Mouse (Mus musculus) kidney, embryonic 16.5 days (tissue): ENCODE measurements around the gene Erc2. TPM values are rescaled to one million over a fixed set of nuclear protein-coding genes. Genes with fewer than 3 reads are reported as not detected.

Experiments
- ATAC-seq: fragments of 200-750 bp; cut with Nextera tagmentation; 2 replicates; pipeline ENCODE4 v1.8.0; 2017; ENCODE audit warnings: moderate TSS enrichment; ENCODE audit not compliant: low FRiP score, low TSS enrichment
- H3K27ac ChIP-seq: fragments of 300-500 bp; sonication (generic); 2 replicates; pipeline ENCODE4 v1.5.1; 2014; ENCODE audit warnings: low read length
- H3K27me3 ChIP-seq: fragments of 300-500 bp; sonication (generic); 2 replicates; pipeline ENCODE4 v1.6.1; 2014; ENCODE audit warnings: low read length, control low read depth, mixed read lengths; ENCODE audit not compliant: insufficient read depth
- H3K36me3 ChIP-seq: fragments of 300-500 bp; sonication (generic); 2 replicates; pipeline ENCODE4 v1.6.1; 2014; ENCODE audit warnings: low read length, control low read depth, mixed read lengths; ENCODE audit not compliant: insufficient read depth
- H3K4me1 ChIP-seq: fragments of 300-500 bp; sonication (generic); 2 replicates; pipeline ENCODE4 v1.6.1; 2014; ENCODE audit warnings: low read length, control low read depth, mixed read lengths; ENCODE audit not compliant: insufficient read depth
- H3K4me2 ChIP-seq: fragments of 300-500 bp; sonication (generic); replicated peaks from 2 replicates; pipeline ENCODE4 v1.6.1; 2014; ENCODE audit warnings: low read depth, low read length
- H3K4me3 ChIP-seq: fragments of 300-500 bp; sonication (generic); 2 replicates; pipeline ENCODE4 v1.5.1; 2014; ENCODE audit warnings: mild to moderate bottlenecking, low read length
- H3K9ac ChIP-seq: fragments of 300-500 bp; sonication (generic); replicated peaks from 2 replicates; pipeline ENCODE4 v1.6.1; 2014; ENCODE audit warnings: low read length
- H3K9me3 ChIP-seq: fragments of 300-500 bp; sonication (generic); 2 replicates; pipeline ENCODE4 v1.6.1; 2016; ENCODE audit warnings: low read length, control low read depth
- WGBS: fragments of 180-500 bp; shearing (Covaris S2); extraction: QIAGEN DNeasy Blood & Tissue Kit; methylation state at CpG from one replicate; pipeline ENCODE4 v1.1.7; 2014; 5-methylcytosine and 5-hydroxymethylcytosine counted together
- polyA plus RNA-seq: library from polyadenylated mRNA; unstranded; fragments of >200 nt; fragmentation: Nextera tagmentation; extraction: Ambion mirVana; gene quantifications from 2 replicates; pipeline ENCODE4 v1.2.1, GENCODE M21; 2015

Gene Erc2
- polyA plus RNA-seq, 1 experiment from 2014 or later = 4.9 TPM

- Histone ChIP-seq H3K4me2 (no peak overlapping the region), H3K4me3 (no peak overlapping the region), H3K36me3 (no peaks in the 10 kb centered on the region), H3K9me3 (no peaks in the 10 kb centered on the region), H3K27ac (no peak overlapping the region), H3K27me3 (no peaks in the 10 kb centered on the region), H3K4me1 (no peaks in the 10 kb centered on the region), H3K9ac (no peak overlapping the region)
- ATAC-seq = no peak
- WGBS = 66% methylated on average over 3 of the region's 3 CpGs
Observed at GRCm38 (mm10) chr14:27682368-27683052, 60.3 kb downstream of the Erc2 start.

- Histone ChIP-seq H3K9me3 (no peaks in the 10 kb centered on the region), H3K4me1 (no peaks in the 10 kb centered on the region), H3K27me3 (no peaks in the 10 kb centered on the region), H3K4me3 (no peak overlapping the region), H3K36me3 (no peaks in the 10 kb centered on the region), H3K27ac (no peak overlapping the region), H3K9ac (no peak overlapping the region), H3K4me2 (no peak overlapping the region)
- ATAC-seq = no peak
- WGBS = 95% methylated on average over 7 of the region's 7 CpGs
Observed at GRCm38 (mm10) chr14:27695781-27696180, 73.6 kb downstream of the Erc2 start.

DNA sequence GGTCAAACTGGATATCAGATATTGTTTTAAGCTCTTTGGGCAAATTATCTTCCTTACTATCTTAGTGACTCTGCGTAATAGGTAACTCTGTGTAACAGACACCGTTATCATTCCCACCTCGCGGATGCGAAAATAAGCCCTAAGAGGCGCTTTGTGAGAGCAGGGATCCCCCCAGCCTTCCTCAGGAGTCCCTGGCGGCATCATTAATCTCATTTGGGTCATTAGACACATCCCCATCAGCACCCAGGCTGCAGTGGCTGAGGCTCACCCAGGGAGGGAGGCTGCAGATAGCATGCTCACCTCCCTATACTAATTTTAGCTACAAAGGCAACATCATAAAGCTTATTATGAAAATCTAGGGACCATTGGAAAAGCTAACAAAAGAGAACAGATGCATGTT is 95.1 kb downstream of the Erc2 start:
- Histone ChIP-seq H3K4me2 (no peak overlapping the region), H3K36me3 (no peaks in the 10 kb centered on the region), H3K27ac (no peak overlapping the region), H3K27me3 (no peaks in the 10 kb centered on the region), H3K4me1 (no peaks in the 10 kb centered on the region), H3K4me3 (no peak overlapping the region), H3K9me3 (no peaks in the 10 kb centered on the region), H3K9ac (no peak overlapping the region)
- WGBS = 71% methylated on average over 7 of the region's 7 CpGs
- no peak for ATAC-seq

DNA sequence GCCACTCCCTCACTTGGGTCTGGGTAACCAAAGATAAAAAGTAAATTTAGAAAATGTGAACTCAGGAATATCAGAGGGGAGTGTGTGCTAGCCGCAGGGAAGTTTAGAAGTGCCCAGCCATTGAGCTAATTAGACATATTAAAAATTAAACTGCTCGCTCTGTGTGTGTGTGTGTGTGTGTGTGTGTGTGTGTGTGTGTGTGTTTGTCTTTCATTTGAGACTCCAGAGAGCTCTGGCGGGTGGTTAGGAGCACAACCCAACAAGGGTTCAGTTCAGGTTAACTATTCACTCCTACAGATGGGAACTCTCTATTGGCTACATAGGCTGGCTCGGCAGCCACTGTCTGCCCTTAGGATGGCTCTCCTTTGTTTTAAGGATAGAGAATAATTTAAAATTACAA is 97.4 kb downstream of the Erc2 start:
- 0 out of 2 replicates have a peak, but pooled peaks have one; percentile 31 for ATAC-seq
- H3K4me2 ChIP-seq = no peak overlapping the region
- H3K27me3 ChIP-seq = no peaks in the 10 kb centered on the region
- H3K9me3 ChIP-seq = no peaks in the 10 kb centered on the region
- H3K36me3 ChIP-seq = no peaks in the 10 kb centered on the region
- no peak overlapping the region for H3K27ac ChIP-seq
- H3K4me3 ChIP-seq = no peak overlapping the region
- whole genome bisulfite sequencing = 73% methylated on average over 4 of the region's 4 CpGs
- no peak overlapping the region for H3K9ac ChIP-seq
- H3K4me1 ChIP-seq = no peaks in the 10 kb centered on the region

GRCm38 (mm10) chr14:27720944-27721343 is 98.7 kb downstream of the Erc2 start:
- Histone ChIP-seq H3K4me3 (no peak overlapping the region), H3K4me1 (no peaks in the 10 kb centered on the region), H3K27ac (no peak overlapping the region), H3K9ac (no peak overlapping the region), H3K9me3 (no peaks in the 10 kb centered on the region), H3K27me3 (no peaks in the 10 kb centered on the region), H3K36me3 (no peaks in the 10 kb centered on the region), H3K4me2 (no peak overlapping the region)
- ATAC-seq = no peak
- WGBS = 98% methylated on average over 3 of the region's 3 CpGs

GRCm38 (mm10) chr14:27721759-27722158 is 99.5 kb downstream of the Erc2 start:
- H3K36me3 ChIP-seq = no peaks in the 10 kb centered on the region
- H3K9me3 ChIP-seq = no peaks in the 10 kb centered on the region
- H3K4me1 ChIP-seq = no peaks in the 10 kb centered on the region
- no peak overlapping the region for H3K9ac ChIP-seq
- no peak overlapping the region for H3K4me2 ChIP-seq
- no peak overlapping the region for H3K27ac ChIP-seq
- H3K4me3 ChIP-seq = no peak overlapping the region
- ATAC-seq = no peak
- 87% methylated on average over 3 of the region's 3 CpGs for WGBS
- no peaks in the 10 kb centered on the region for H3K27me3 ChIP-seq

DNA sequence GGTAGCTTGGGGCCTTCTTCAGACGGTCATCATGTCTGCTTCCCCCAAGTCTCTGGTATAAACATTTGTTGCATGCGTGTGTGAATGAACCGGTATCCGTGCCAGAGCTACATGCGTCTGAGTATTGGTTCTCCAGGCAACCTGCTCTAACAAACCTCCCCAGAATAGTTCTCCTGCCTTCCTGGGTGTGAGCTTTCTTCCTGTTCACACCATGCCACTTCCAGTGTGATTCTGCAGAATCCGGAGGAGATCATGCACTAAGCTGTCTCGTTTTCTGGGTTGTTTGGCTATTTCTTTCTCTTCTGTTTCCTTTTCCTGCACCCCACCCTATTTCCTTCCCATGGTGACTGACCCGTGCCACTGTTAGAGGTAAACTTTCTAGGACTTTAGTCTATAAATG is 105.3 kb downstream of the Erc2 start:
- no peak overlapping the region for H3K4me3 ChIP-seq

GRCm38 (mm10) chr14:27731086-27731485 is 108.9 kb downstream of the Erc2 start:
- 21% methylated on average over 4 of the region's 4 CpGs for WGBS
- H3K4me1 ChIP-seq = no peaks in the 10 kb centered on the region
- H3K4me2 ChIP-seq = no peak overlapping the region
- no peaks in the 10 kb centered on the region for H3K27me3 ChIP-seq
- H3K4me3 ChIP-seq = no peak overlapping the region
- no peak overlapping the region for H3K27ac ChIP-seq
- no peaks in the 10 kb centered on the region for H3K9me3 ChIP-seq
- no peak overlapping the region for H3K9ac ChIP-seq
- no peaks in the 10 kb centered on the region for H3K36me3 ChIP-seq
- ATAC-seq = no peak

More for the DNA sequence above, 105.3 kb downstream of the Erc2 start:
- Histone ChIP-seq H3K27ac (no peak overlapping the region), H3K9me3 (no peaks in the 10 kb centered on the region), H3K4me1 (no peaks in the 10 kb centered on the region), H3K9ac (no peak overlapping the region), H3K4me2 (no peak overlapping the region), H3K36me3 (no peaks in the 10 kb centered on the region), H3K27me3 (no peaks in the 10 kb centered on the region)
- no peak for ATAC-seq
- WGBS = 75% methylated on average over 8 of the region's 8 CpGs

- ATAC-seq = no peak
- Histone ChIP-seq H3K27me3 (no peaks in the 10 kb centered on the region), H3K4me3 (no peak overlapping the region), H3K4me1 (no peaks in the 10 kb centered on the region), H3K9ac (no peak overlapping the region), H3K27ac (no peak overlapping the region), H3K4me2 (no peak overlapping the region), H3K9me3 (no peaks in the 10 kb centered on the region), H3K36me3 (no peaks in the 10 kb centered on the region)
- 72% methylated on average over 1 of the region's 1 CpGs for WGBS
Observed at GRCm38 (mm10) chr14:27739436-27739835, 117.2 kb downstream of the Erc2 start.

DNA sequence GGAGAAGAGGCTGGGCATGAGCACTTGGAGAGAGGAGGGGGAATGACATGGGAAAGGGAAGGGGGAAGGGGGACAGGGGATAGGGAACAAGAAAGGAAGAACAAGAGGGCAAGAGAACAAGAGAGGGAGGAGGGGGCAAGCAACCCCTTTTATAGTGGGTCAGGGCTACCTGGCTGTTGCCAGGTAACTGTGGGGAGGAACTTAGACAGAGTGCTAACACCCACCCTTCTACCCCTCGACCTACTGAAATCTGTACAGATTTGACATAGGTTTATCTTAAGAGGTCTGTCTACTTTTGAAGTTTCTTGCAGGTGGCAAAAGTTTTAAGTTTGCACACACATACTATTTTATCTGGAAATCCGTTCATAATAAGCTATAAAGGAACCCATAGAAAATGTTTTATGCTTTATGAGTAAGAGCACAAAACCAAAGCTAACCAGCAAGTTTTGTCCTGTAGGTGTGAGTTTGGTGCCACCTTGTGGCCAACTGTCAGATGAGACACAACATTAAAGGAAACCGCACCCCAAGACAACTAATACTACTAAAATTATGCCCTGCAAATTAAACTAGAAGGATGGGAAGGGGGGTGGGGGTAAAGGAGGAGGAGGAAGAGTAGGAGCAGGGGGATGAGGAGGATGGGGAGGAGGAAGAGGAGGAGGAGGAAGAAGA is 119.2 kb downstream of the Erc2 start:
- no peak overlapping the region for H3K27ac ChIP-seq
- no peak overlapping the region for H3K9ac ChIP-seq
- H3K4me2 ChIP-seq = no peak overlapping the region
- 27% methylated on average over 3 of the region's 3 CpGs for WGBS
- no peak for ATAC-seq
- no peaks in the 10 kb centered on the region for H3K36me3 ChIP-seq
- no peak overlapping the region for H3K4me3 ChIP-seq
- no peaks in the 10 kb centered on the region for H3K4me1 ChIP-seq
- no peaks in the 10 kb centered on the region for H3K27me3 ChIP-seq
- H3K9me3 ChIP-seq = no peaks in the 10 kb centered on the region
